Mouse (Mus musculus): ENCODE measurements at regions not wholly inside any gene's neighbourhood (a gene's known extent, or its start where the extent isn't known, plus 50 kb on each side); places are given as distances from the start of the nearest gene placed in this dataset.

- H3K9ac ChIP-seq (replicated peaks): no peak overlapping the region
- H3K9me3 ChIP-seq: no peaks in the 10 kb centered on the region
- 82% methylated on average over 4 of the region's 4 CpGs for WGBS
- H3K4me2 ChIP-seq (replicated peaks): no peak overlapping the region
- ATAC-seq (replicated peaks): no peak
- H3K27ac ChIP-seq (replicated peaks): no peak overlapping the region
- no peaks in the 10 kb centered on the region for H3K27me3 ChIP-seq
- H3K36me3 ChIP-seq: no peaks in the 10 kb centered on the region
- H3K4me3 ChIP-seq: no peak overlapping the region
- H3K4me1 ChIP-seq: peaks cover 10% of the 10 kb centered on the region; the same call in 1 of the 2 replicates
Observed at GRCm38 (mm10) chr1:61050346-61050745, 72.6 kb downstream of the Icos start.

GRCm38 (mm10) chr1:61053676-61054075 is 75.9 kb downstream of the Icos start:
- Histone ChIP-seq H3K36me3 (no peaks in the 10 kb centered on the region), H3K9ac (replicated peaks) (no peak overlapping the region), H3K4me3 (no peak overlapping the region), H3K27me3 (no peaks in the 10 kb centered on the region), H3K4me1 (peaks cover 11% of the 10 kb centered on the region; the same call in 1 of the 2 replicates), H3K9me3 (no peaks in the 10 kb centered on the region), H3K27ac (replicated peaks) (no peak overlapping the region), H3K4me2 (replicated peaks) (no peak overlapping the region)
- 27% methylated on average over 1 of the region's 1 CpGs for WGBS
- no peak for ATAC-seq (replicated peaks)

GRCm38 (mm10) chr1:61054391-61054790 is 76.7 kb downstream of the Icos start:
- no peak for ATAC-seq (replicated peaks)
- Histone ChIP-seq H3K4me2 (replicated peaks) (no peak overlapping the region), H3K9ac (replicated peaks) (no peak overlapping the region; the same call in 1 of the 2 replicates), H3K4me3 (no peak overlapping the region), H3K4me1 (peaks cover 11% of the 10 kb centered on the region; the same call in 1 of the 2 replicates), H3K9me3 (no peaks in the 10 kb centered on the region), H3K27ac (replicated peaks) (no peak overlapping the region), H3K36me3 (no peaks in the 10 kb centered on the region), H3K27me3 (no peaks in the 10 kb centered on the region)
- WGBS: 82% methylated on average over 6 of the region's 6 CpGs

- Histone ChIP-seq H3K9ac (replicated peaks) (no peak overlapping the region), H3K27me3 (no peaks in the 10 kb centered on the region), H3K4me3 (no peak overlapping the region), H3K4me2 (replicated peaks) (0 out of 2 replicates have a peak overlapping the region, but pooled peaks have one; percentile 18), H3K9me3 (no peaks in the 10 kb centered on the region), H3K27ac (replicated peaks) (no peak overlapping the region), H3K4me1 (peaks cover 11% of the 10 kb centered on the region; the same call in 1 of the 2 replicates), H3K36me3 (no peaks in the 10 kb centered on the region)
- ATAC-seq (replicated peaks): peak; percentile 63; the same call in 1 of the 2 replicates
- 8% methylated on average over 8 of the region's 8 CpGs for WGBS
Observed at GRCm38 (mm10) chr1:61055176-61055575, 77.4 kb downstream of the Icos start.

- H3K9me3 ChIP-seq: no peaks in the 10 kb centered on the region
- H3K27ac ChIP-seq (replicated peaks): no peak overlapping the region
- H3K36me3 ChIP-seq: no peaks in the 10 kb centered on the region
- no peak overlapping the region for H3K4me2 ChIP-seq (replicated peaks)
- H3K27me3 ChIP-seq: no peaks in the 10 kb centered on the region
- no peak for ATAC-seq (replicated peaks)
- no peak overlapping the region for H3K4me3 ChIP-seq
- no peak overlapping the region for H3K9ac ChIP-seq (replicated peaks)
- peaks cover 14% of the 10 kb centered on the region for H3K4me1 ChIP-seq
- 68% methylated on average over 11 of the region's 11 CpGs for WGBS
Observed at GRCm38 (mm10) chr1:61059910-61060536, 82.3 kb downstream of the Icos start.

- no peak for ATAC-seq (replicated peaks)
- 22% methylated on average over 3 of the region's 3 CpGs for whole genome bisulfite sequencing
- H3K9me3 ChIP-seq: no peaks in the 10 kb centered on the region
- H3K4me1 ChIP-seq: peaks cover 11% of the 10 kb centered on the region
- H3K9ac ChIP-seq (replicated peaks): no peak overlapping the region
- H3K27me3 ChIP-seq: no peaks in the 10 kb centered on the region
- no peak overlapping the region for H3K4me3 ChIP-seq
- H3K27ac ChIP-seq (replicated peaks): peak overlapping the region; percentile 19; the same call in 1 of the 2 replicates
- H3K4me2 ChIP-seq (replicated peaks): no peak overlapping the region
- no peaks in the 10 kb centered on the region for H3K36me3 ChIP-seq
Observed at GRCm38 (mm10) chr1:61061892-61062460, 84.2 kb downstream of the Icos start.

GRCm38 (mm10) chr1:61068112-61068511 is 90.4 kb downstream of the Icos start:
- no peak overlapping the region for H3K27ac ChIP-seq (replicated peaks)
- WGBS: 89% methylated on average over 6 of the region's 6 CpGs

GRCm38 (mm10) chr1:61074127-61074526 is 96.4 kb downstream of the Icos start:
- Histone ChIP-seq H3K27me3 (no peaks in the 10 kb centered on the region), H3K36me3 (no peaks in the 10 kb centered on the region), H3K9ac (replicated peaks) (no peak overlapping the region), H3K9me3 (no peaks in the 10 kb centered on the region), H3K4me3 (no peak overlapping the region), H3K4me2 (replicated peaks) (no peak overlapping the region), H3K27ac (replicated peaks) (no peak overlapping the region), H3K4me1 (no peaks in the 10 kb centered on the region)
- WGBS: 43% methylated on average over 2 of the region's 2 CpGs
- ATAC-seq (replicated peaks): no peak

More at GRCm38 (mm10) chr1:61068112-61068511, 90.4 kb downstream of the Icos start:
- H3K4me2 ChIP-seq (replicated peaks): no peak overlapping the region
- H3K27me3 ChIP-seq: no peaks in the 10 kb centered on the region
- H3K9me3 ChIP-seq: no peaks in the 10 kb centered on the region
- H3K36me3 ChIP-seq: no peaks in the 10 kb centered on the region
- H3K9ac ChIP-seq (replicated peaks): no peak overlapping the region
- ATAC-seq (replicated peaks): no peak
- H3K4me1 ChIP-seq: no peaks in the 10 kb centered on the region
- no peak overlapping the region for H3K4me3 ChIP-seq

- no peaks in the 10 kb centered on the region for H3K9me3 ChIP-seq
- ATAC-seq (replicated peaks): no peak
- H3K36me3 ChIP-seq: no peaks in the 10 kb centered on the region
- WGBS: 90% methylated on average over 1 of the region's 1 CpGs
- no peaks in the 10 kb centered on the region for H3K4me1 ChIP-seq
- H3K4me2 ChIP-seq (replicated peaks): no peak overlapping the region
- no peak overlapping the region for H3K4me3 ChIP-seq
- H3K27me3 ChIP-seq: no peaks in the 10 kb centered on the region
- H3K9ac ChIP-seq (replicated peaks): no peak overlapping the region
- H3K27ac ChIP-seq (replicated peaks): no peak overlapping the region
Observed at GRCm38 (mm10) chr1:61075335-61075734, 97.6 kb downstream of the Icos start.

GRCm38 (mm10) chr1:61084732-61085131 is 107.0 kb downstream of the Icos start:
- ATAC-seq (replicated peaks): no peak
- Histone ChIP-seq H3K9me3 (no peaks in the 10 kb centered on the region), H3K4me1 (no peaks in the 10 kb centered on the region), H3K9ac (replicated peaks) (no peak overlapping the region), H3K36me3 (no peaks in the 10 kb centered on the region), H3K4me2 (replicated peaks) (no peak overlapping the region), H3K4me3 (no peak overlapping the region), H3K27ac (replicated peaks) (no peak overlapping the region), H3K27me3 (no peaks in the 10 kb centered on the region)

GRCm38 (mm10) chr1:61086811-61087210 is 109.1 kb downstream of the Icos start:
- Histone ChIP-seq H3K27ac (replicated peaks) (no peak overlapping the region), H3K4me1 (peaks cover 4% of the 10 kb centered on the region), H3K4me2 (replicated peaks) (no peak overlapping the region), H3K9ac (replicated peaks) (no peak overlapping the region), H3K9me3 (no peaks in the 10 kb centered on the region), H3K27me3 (no peaks in the 10 kb centered on the region), H3K4me3 (no peak overlapping the region), H3K36me3 (no peaks in the 10 kb centered on the region)
- no peak for ATAC-seq (replicated peaks)
- 88% methylated on average over 5 of the region's 5 CpGs for WGBS

GRCm38 (mm10) chr1:61090801-61091200 is 113.1 kb downstream of the Icos start:
- Histone ChIP-seq H3K36me3 (no peaks in the 10 kb centered on the region), H3K9ac (replicated peaks) (no peak overlapping the region), H3K4me3 (no peak overlapping the region), H3K27me3 (no peaks in the 10 kb centered on the region), H3K9me3 (no peaks in the 10 kb centered on the region), H3K4me1 (peaks cover 4% of the 10 kb centered on the region), H3K27ac (replicated peaks) (no peak overlapping the region), H3K4me2 (replicated peaks) (no peak overlapping the region)
- ATAC-seq (replicated peaks): no peak
- 5% methylated on average over 1 of the region's 1 CpGs for WGBS
